Mouse (Mus musculus): Measurements from ENCODE around the gene Lmod2.

DNA sequence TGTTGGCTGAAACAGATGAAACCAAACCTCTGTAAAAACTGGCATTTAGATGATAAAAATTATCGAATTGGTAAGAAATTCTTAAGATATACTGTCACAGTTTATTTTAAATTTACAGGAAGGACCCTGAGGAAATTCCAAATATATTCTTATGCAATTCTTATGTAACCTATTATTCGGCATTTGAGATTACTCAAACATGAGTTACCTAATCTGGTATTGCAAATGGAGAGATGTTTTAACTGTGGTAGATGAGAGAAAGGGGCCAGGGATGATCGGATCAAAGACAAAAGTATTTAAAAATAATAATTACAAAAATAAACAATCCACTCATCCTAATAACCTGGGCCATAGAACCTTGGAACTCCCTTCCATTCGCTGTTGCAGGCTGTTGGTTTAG lies 12.8 kb downstream of the Lmod2 start:
- TF ChIP-seq CTCF (IDR thresholded peaks at IDR 0.05) (no peak), EP300 (IDR thresholded peaks at IDR 0.05; ENCODE audit: insufficient read depth, low read depth, low read length) (no peak), POLR2A (IDR thresholded peaks at IDR 0.05; ENCODE audit: insufficient read depth, low read depth, low read length) (no peak)
